Mouse (Mus musculus): ENCODE measurements at regions not wholly inside any gene's neighbourhood (a gene's known extent, or its start where the extent isn't known, plus 50 kb on each side); places are given as distances from the start of the nearest gene placed in this dataset.

DNA sequence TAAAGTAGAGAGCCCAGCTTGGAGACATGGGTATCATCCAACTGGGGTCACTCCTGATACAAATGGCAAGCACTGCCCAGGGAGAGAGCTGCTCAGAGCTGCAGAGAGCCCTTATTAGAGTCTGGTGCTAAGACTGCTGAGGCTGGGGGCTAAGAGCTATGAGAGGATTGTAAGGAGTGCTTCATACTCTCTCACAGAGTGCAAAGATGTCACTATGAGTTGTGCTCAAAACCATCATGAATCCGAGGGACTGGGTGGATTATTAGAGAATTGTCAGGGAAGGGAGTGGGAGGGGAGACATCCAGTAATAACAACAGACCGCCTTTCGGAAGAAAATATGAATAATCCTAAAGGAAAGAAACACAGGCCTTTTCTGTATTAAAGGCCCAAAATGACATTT, 107.2 kb upstream of the Fat1 start:
- DNase-seq (ENCODE audit: low spot score), result no peak

DNA sequence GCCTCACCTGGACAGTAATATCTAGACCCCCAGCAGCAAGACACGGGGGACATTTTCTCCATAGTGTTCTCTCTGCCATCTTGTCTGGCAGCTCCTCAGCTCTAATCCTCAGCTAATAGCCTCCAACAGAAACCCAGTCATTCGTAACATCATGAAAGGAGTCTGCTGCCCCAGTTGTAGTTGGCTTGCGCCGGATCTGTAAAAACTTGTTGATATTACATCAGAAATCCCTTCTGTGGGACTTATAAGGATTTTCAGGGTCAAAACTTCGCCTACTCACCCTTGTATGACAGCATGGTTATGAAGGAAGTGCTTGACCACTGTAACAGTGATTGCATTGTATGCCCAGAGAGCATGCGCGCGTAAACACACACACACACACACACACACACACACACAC, 96.8 kb upstream of the Fat1 start:
- no peak for DNase-seq (ENCODE audit: low spot score)

DNA sequence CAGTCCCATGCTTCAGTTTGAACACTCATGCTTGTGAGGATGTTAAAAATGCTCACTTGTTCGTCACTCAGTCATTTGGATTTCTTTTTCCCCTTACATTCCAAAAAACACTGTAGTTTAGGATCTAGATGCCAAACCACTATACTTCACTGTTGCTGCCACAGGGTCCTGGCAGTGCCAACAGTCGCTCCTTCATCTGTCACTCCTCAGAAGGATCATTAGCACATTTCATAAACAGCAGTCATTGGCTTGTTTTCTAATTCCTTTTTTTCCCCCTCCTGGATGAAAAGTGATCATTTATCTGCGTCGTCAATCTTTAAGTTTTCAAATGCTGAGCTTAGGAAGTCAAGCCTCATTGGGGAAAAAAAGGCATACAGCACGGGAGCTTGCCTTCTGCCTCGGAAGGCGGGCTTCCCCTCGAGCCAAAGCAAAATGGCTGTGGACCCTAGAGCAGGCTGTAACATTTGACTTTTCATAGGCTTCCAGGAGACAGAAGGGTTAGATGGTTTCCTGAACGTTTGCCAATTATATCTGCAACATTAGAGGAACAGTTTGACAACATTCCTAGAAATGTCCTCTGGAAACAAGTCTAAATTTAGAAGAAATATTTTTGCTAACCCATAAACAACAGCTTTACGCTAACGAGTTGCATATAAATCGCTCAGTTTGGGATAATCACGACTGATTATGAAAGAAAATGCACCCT, 95.6 kb upstream of the Fat1 start:
- DNase-seq (ENCODE audit: low spot score), result peak; percentile 3

DNA sequence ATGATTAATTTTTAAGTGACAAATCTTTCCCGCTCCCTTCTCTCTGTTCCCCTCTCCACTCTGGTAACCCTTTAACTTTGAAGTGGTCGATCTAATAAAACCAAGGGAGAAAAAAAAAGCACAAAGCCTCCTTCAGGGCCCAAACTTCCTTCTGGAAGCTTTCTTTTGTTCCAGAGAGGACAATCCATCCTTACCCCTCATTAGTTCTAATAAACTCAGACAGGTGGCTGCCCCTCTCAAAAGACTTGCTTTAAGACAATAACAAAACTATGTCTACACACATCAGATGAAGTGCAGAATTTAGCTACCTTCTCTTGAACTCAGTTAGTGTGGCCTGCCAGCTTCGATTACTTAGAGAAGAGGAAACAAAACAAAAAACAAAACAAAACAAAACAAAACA, 94.6 kb upstream of the Fat1 start:
- no peak for DNase-seq (ENCODE audit: low spot score)

DNA sequence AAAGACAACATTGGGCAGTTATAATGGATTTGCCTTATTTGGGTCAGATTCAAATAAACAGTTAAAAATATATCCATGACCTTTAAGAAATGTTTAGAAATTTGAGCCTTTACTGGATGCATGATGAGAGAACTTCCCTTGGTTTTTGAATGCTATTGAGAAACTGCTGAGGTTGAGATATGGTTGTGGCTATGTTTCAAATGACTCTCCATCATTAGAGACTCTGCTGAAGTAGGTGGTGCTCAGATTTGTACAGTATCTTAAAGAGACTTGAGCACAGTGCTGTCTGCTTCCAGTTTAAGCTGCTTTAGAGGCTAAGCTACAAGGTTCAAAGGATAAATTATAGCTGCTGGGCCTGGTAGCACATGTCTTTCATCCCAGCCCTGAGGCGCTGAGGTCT, 90.9 kb upstream of the Fat1 start:
- no peak for DNase-seq (ENCODE audit: low spot score)

DNA sequence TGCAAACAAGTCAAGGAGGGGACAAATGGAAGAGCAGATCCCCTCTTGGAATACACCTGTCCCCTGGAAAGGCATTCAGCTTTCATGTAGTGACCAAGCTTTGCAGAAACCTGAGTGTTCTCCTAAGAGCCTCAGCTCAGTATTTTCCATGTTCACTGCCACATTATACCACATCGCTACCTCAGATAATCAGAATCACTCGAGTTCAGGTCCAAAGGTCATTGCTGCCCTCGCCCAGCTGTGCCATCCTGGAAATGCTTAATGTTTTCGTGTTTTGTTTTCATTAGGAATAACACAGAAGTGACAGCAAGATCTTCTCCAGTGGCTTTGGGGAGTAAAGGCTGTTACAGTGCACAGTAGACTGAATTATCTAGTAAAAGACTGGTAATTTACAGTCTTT, 83.0 kb upstream of the Fat1 start:
- DNase-seq (ENCODE audit: low spot score), result no peak

DNA sequence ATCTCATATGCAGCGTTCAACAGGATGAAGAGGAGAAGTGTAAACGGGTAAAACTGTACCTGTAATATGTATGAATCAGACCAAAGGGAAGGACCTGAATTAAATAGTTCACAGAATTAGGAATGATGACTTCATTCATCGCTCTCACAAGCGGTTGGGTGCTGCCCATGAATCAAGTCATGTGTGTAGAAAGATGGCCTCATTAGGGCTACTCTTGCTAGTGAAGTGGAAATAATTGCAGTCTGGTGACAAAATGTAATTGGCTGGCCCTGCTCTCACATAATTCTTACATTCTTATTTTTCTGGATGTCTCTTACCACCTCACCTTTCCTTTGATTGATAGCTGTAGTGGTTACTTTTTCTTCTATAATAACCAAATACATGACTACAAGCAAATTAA, 80.1 kb upstream of the Fat1 start:
- DNase-seq (ENCODE audit: low spot score), result no peak

DNA sequence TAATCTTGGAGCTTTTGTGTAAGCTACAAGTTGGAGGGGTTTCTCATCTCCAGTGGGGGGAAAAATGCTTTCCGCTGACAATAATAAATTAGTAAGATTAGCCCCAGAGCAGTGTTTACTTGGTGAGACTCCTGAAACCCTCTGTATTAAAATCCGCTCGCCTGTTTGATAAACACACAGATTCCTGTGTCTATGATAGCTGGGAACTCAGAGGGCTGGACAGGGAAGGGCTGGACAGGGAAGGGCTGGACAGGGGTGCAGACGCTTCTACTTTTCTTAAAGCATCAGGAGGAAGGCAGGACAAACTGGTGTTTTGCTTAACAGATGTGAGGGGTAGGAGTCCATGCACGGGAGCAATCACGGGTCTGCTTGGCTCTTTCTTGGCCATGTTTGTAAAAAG, 68.0 kb upstream of the Fat1 start:
- no peak for DNase-seq (ENCODE audit: low spot score)

DNA sequence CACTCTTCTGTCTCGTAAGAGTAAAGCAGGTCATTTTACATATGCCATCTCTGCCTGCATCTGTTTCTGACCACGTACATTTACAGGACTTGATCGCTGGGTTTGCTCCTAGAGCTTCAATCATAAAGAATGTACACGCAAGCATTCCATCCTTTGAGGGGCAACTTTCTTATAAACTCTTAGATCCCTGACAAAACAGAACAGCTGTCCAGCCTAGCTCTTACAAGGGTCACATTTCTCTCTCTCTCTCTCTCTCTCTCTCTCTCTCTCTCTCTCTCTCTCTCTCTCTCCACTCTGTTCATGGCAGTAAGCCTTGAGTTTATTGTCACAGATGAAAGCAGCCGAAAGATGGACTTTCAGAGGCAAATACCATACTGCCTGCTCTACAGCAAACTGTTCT, 67.6 kb upstream of the Fat1 start:
- no peak for DNase-seq (ENCODE audit: low spot score)

DNA sequence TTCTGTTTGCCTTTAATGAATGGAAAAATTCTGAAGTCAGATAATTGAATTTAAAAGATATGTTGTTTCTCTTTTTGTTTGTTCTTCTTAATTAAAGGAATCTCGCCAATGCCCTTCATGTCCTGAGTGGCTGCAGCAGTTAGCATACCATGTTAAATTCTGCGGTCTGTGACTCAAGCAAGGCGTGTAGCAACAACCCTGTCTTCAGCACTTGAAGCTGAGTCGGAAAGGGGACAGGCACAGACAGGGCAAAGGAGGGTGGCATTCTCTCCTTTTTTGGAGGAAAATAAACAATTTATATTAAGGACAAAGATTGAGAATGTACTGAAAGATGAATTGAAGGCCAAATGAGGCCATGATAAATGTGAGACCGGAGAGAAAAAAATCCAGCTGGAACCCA, 58.2 kb upstream of the Fat1 start:
- DNase-seq (ENCODE audit: low spot score), result no peak

DNA sequence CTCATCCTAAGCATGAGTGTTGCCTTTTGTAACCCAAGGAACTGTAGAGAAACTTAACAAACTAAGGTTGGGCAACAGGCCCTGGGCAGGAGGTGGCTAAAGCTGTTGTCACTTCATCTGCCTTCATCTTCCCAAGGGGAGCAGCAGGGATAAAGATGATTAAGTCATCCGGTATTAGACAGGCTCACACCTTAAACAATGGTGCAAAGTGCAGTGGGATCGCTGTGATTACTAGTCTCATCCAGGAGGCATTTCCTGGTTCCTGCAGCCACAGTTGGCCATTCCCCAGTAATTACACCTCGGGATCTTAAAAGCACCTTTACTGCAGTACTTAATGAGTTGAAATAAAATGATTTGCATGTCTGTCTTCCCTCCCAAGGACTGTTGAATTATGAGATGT, 57.0 kb upstream of the Fat1 start:
- no peak for DNase-seq (ENCODE audit: low spot score)

DNA sequence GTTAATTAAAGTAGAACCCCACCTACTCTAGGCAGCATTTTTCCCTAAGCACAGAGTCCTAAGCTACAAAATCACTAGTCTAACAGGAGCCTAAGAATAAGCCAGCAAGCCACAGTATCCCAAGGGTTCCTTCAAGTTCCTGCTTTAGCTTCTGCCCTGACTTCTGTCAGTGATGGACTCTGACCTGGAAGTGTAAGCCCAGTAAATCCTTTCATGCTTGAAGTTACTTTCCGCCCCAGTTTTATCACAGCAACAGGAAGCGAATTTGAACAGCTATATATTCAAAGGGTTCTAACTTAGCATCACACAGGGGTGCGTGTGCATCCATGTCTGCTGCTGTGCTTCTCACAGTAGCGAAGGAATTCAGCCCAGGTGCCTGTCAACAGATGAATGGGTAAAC, 56.1 kb upstream of the Fat1 start:
- DNase-seq (ENCODE audit: low spot score), result no peak

DNA sequence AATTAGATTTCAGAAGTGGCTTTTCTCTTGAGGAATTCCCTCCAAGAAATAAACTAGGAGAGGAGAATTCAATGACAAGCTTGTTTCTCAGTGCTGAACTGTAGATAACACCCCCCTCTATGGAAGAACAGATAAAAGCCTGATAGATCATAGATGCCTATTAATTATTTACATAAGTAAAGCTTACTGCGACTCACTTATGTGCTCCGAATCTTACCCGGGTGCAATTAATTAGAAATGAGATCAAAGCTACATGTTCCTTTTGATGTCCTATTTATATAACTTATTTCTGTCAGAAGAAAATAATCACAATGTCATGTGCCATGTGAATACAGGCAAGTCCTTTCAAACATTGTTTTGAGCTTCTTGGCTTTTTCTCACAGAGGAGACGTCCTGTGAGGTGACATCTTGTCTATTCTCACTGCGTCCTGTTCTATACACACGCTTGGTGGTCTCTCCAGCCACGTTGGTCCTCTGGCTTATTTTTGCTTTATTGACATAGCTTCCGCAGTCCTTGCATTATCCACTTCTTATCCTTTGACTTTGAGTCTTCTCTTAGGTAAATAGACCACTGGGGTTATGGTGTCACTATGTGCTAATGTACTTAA, 50.7 kb upstream of the Fat1 start:
- no peak for DNase-seq (ENCODE audit: low spot score)
